Mouse (Mus musculus) gastrocnemius, postnatal 4 days (tissue): ENCODE data around the gene Fam49a. TPM values are rescaled to one million over a fixed set of nuclear protein-coding genes. Genes with fewer than 3 reads are reported as not detected.
A peak's percentile ranks its signal among the peaks of the same experiment; 100 is the strongest.

Experiments used
- DNase-seq, 2 experiments: peaks; one replicate each; pipeline ENCODE4 v3.0.0; 2021 to 2022; ENCODE audit warnings: low spot score in 2 of 2, mixed read lengths in 2 of 2
- total RNA-seq, 2 experiments: library from RNA; stranded (reverse); gene quantifications; 2 replicates each; pipeline ENCODE4 v1.2.3; 2021

The Fam49a gene
- total RNA-seq, 2 experiments from 2014 or later, result 12.8 to 15.9 TPM

- DNase-seq, result no peak
These were observed 92.2 kb downstream of the Fam49a start for GRCm38 (mm10) chr12:12354115-12354653.

- DNase-seq, result no peak
These were observed 94.1 kb downstream of the Fam49a start for GRCm38 (mm10) chr12:12356048-12356447.

GRCm38 (mm10) chr12:12356463-12356862, 94.5 kb downstream of the Fam49a start:
- no peak for DNase-seq

- DNase-seq, result no peak
These were observed 95.0 kb downstream of the Fam49a start for GRCm38 (mm10) chr12:12356946-12357345.

GRCm38 (mm10) chr12:12359923-12360322, 98.0 kb downstream of the Fam49a start:
- no peak for DNase-seq

GRCm38 (mm10) chr12:12362371-12362770, 100.4 kb downstream of the Fam49a start:
- no peak for DNase-seq

GRCm38 (mm10) chr12:12364201-12364600, 102.3 kb downstream of the Fam49a start:
- DNase-seq, result no peak

- no peak for DNase-seq
These were observed 105.5 kb downstream of the Fam49a start for GRCm38 (mm10) chr12:12367423-12367822.

GRCm38 (mm10) chr12:12373111-12373862, 111.3 kb downstream of the Fam49a start:
- no peak for DNase-seq

GRCm38 (mm10) chr12:12379056-12379455, 117.1 kb downstream of the Fam49a start:
- DNase-seq, result no peak

GRCm38 (mm10) chr12:12389271-12389670, 127.3 kb downstream of the Fam49a start:
- DNase-seq, result no peak

- no peak for DNase-seq
These were observed 134.3 kb downstream of the Fam49a start for GRCm38 (mm10) chr12:12396224-12396623.

GRCm38 (mm10) chr12:12401051-12401465, 139.1 kb downstream of the Fam49a start:
- peak; percentile 35 to 51 for DNase-seq

GRCm38 (mm10) chr12:12401504-12401903, 139.6 kb downstream of the Fam49a start:
- no peak for DNase-seq

GRCm38 (mm10) chr12:12405491-12406110, 143.7 kb downstream of the Fam49a start:
- DNase-seq, result no peak

- DNase-seq, result no peak
These were observed 147.1 kb downstream of the Fam49a start for GRCm38 (mm10) chr12:12409044-12409443.

GRCm38 (mm10) chr12:12412674-12413073, 150.7 kb downstream of the Fam49a start:
- peak; percentile 61 to 77 for DNase-seq

- DNase-seq, result no peak
These were observed 158.5 kb downstream of the Fam49a start for GRCm38 (mm10) chr12:12420423-12420822.

GRCm38 (mm10) chr12:12420841-12421579, 159.1 kb downstream of the Fam49a start:
- peak; percentile 67 to 82 for DNase-seq

GRCm38 (mm10) chr12:12421580-12421878, 159.6 kb downstream of the Fam49a start:
- no peak for DNase-seq

GRCm38 (mm10) chr12:12425188-12425587, 163.2 kb downstream of the Fam49a start:
- no peak for DNase-seq

GRCm38 (mm10) chr12:12427285-12427684, 165.3 kb downstream of the Fam49a start:
- DNase-seq, result no peak
